Mouse (Mus musculus) embryo, embryonic 10 days (tissue): Measurements from ENCODE around the gene Cd164l2.

Experiments
- DNase-seq: peaks from one replicate; pipeline ENCODE4 v3.0.0-alpha.2; 2015; ENCODE audit warnings: low spot score

The Cd164l2 gene

DNA sequence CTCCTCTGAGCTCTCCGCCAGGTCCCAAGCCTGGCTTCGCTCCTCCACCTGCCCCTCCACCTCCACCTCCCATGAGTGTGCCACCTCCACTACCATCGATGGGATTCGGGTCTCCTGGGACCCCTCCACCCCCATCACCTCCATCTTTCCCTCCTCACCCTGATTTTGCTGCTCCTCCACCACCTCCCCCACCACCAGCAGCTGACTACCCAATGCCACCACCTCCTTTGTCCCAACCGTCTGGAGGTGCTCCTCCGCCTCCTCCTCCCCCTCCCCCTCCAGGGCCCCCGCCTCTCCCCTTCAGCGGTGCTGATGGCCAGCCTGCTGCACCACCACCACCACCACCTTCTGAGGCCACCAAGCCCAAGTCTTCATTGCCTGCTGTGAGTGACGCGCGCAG is 17.4 kb upstream of the Cd164l2 start:
- no peak for DNase-seq

DNA sequence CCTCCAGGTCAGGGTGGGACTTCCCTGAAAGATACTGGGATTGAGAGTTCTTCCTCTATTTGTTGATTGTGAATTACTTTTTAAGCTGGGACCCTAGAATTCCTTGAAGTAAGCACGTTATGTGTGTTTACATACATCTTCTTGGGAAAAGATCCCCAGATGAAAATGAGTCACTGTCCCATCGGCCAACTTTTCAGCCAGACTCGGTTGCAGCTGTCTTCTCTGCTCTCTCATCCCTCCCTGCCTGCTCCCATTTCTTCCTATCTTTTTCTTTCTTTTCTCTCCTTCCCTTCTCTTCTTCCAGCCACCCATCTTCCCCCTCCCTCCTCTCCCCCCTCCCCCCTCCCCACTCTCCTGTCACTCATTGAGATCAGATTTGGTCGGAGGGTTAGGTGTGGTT is 16.9 kb upstream of the Cd164l2 start:
- DNase-seq, result no peak

DNA sequence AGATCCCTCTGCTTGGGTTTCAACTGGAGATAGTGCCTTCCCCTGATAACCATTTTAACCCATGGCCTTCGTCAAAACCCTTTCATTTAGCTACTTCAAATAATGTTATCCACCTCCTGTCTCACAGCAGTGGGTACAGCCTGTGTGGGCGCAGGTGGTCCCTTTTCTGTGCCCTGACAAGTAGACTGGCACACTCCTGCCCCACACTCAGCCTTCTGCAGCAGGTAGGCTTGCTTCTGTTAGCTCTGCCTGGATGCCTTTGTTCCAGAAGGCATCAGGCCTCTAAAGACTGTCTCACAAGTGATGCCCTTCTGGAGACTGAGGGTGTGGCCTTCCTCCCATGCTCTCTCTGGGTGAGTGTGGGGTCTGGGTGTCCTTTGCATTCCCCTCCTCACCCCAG is 15.8 kb upstream of the Cd164l2 start:
- DNase-seq, result no peak

- no peak for DNase-seq
Observed at GRCm38 (mm10) chr4:133196852-133197251, 15.1 kb upstream of the Cd164l2 start.

DNA sequence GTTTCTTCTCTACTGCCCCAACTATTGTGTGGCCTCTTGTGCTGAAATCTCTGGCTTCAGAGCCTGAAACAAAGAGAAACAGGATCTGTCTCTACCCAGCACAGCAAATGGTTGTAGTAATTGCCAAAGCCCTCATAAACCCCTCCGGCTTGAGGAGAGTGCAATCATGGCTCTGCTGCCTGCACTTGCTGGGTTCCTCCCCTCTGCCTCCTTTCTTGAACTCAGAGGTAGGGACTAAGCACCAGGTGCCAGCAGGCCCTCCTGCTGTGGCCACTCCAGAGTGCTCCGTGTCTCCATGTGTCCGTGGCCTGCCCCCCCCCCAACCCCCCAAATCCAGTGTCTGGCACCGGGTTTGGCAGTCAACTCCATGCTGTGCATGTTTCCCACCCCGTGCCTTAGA is 14.6 kb upstream of the Cd164l2 start:
- peak; percentile 23 for DNase-seq

DNA sequence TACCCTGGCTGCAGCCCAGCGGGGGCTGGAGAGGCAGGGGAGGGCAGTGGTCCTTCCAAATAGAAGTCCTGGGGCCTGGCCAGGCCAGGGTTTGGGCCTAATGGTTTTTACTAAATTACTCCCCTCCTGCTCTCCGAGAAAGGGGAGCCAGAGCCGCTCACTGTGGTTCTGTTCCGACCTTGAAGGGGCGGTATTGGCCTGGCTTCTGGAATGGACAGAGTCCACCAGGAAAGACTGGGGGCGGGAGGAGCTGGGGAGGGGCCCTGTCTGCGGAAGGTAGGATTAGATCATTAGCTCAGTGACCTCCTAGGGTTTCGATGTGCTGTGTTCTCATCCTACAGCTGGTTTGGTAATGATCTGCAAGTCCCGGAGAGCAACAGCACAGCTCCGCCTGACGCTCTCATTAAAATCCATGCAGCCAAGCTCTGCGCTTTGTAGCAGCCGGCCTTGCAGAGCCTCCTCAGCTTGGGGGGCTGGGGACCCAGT is 14.1 kb upstream of the Cd164l2 start:
- DNase-seq, result peak; percentile 56

GRCm38 (mm10) chr4:133198337-133199180 is 13.4 kb upstream of the Cd164l2 start:
- peak; percentile 75 for DNase-seq

DNA sequence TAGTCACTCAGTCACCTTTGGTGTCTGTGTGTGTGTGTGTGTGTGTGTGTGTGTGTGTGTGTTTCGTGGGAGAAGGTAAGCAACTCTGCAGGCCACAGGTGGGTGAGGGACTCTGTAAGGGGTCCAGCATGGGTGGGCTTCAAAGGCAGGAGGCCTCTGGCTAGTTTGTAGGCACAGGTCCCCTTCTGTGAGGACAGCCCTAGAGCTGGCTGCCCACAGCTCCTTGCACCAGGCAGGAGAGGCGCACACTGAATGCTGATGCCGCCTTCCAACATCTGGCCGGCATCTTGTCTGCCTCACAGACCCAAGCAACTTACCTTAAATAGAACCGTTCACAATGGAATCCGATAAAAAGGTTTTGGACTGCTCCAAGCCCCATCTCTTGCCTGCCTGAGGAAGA is 12.2 kb upstream of the Cd164l2 start:
- DNase-seq, result no peak

- no peak for DNase-seq
Observed at GRCm38 (mm10) chr4:133200343-133200742, 11.6 kb upstream of the Cd164l2 start.

- peak; percentile 56 for DNase-seq
Observed at GRCm38 (mm10) chr4:133201006-133201771, 10.7 kb upstream of the Cd164l2 start.

GRCm38 (mm10) chr4:133202254-133202653 is 9.7 kb upstream of the Cd164l2 start:
- no peak for DNase-seq

DNA sequence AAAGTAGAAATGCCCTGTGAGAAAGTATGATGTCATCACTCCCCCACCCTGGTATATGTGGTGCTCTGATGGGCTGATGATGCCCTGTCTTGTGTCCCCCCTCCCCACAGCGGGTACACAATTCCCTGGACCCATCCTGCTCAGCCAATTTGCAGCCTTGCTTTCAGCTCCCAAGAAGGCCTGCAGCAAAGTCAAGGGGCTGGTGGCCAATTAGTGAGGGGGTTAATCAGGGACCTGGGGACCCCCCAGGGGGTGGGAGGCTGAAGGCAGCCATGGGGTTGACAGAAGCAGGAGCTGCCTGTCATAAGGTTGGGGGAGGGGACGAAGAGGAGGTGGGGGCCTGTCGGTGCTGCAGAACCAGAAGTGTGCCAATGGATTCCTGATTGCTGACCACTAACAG is 8.3 kb upstream of the Cd164l2 start:
- DNase-seq, result no peak

GRCm38 (mm10) chr4:133204379-133204778 is 7.6 kb upstream of the Cd164l2 start:
- no peak for DNase-seq

DNA sequence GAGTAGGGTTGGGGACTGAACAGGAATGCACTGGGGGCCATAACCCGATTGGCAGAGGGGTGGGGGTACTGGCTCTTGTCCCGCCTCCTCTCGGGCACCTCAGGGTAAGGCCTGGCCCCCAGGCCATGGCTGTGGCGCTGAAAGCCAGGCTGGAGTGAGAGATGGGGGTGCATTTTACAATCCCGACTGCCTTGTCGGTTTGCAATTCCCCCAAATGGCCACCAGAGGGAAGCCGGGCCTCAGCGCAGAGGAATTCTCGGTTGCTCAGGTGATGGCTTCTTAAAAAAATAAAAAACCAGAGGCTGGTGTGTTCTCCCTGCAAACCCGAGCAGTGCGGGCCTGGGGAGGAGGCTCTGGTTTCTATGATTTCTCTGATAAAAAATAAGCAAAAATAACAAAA is 2.6 kb upstream of the Cd164l2 start:
- DNase-seq, result peak; percentile 74

GRCm38 (mm10) chr4:133210023-133210787 is 1.7 kb upstream of the Cd164l2 start:
- DNase-seq, result no peak

GRCm38 (mm10) chr4:133210788-133211390 is 1.0 kb upstream of the Cd164l2 start:
- DNase-seq, result no peak

DNA sequence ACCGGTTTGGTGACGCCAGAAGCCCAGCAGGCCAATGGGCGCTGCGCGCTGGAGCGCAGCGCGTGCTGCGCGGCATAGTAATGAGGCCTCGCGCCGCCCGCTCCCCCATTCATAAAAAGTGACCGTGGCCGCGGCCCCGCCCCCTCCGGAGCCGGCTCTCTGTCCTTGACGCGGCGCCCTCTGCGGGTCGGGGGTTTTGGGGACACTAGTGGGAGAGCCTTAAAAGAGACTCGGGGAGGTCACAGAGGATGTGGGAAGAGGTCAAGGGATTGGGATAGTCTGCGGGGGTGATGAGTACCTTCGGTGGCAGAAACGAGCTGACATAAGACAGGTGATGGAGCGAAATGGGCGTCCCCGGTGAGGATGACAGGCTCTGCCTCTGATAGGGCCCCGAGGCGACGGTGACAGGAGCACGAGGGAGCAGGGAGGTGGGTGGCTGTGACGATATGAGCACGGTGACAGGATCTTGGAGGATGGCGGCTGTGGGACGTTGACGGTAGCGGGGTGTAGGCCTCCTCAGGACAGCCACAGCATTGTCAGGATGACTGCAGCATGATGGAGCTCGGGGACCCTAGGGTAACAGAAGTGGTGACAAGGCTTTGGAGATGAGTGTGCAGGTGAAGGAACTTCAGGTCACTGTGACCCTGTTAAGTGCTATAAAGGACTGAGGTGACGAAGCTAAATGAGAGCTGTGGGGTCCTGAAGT is 784 bp downstream of the Cd164l2 start:
- peak; percentile 79 for DNase-seq

DNA sequence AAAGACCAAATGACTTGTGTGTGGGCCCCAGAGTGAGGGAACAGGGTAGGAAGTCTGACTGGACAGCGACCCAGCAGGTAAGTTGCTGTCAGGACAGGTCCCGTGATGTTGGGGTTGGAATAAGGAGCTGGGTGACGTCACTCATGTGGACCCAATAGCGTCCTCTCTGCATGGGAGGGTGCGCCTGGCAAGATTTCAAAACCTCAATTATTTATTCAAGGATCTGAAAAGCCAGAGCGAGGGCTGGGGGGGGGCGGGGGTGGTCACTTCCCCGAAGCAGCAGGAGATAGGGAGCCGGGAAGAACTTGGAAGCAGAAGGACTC is 1.3 kb downstream of the Cd164l2 start:
- DNase-seq, result no peak

GRCm38 (mm10) chr4:133213661-133214060 is 1.7 kb downstream of the Cd164l2 start:
- no peak for DNase-seq

- DNase-seq, result peak; percentile 91
Observed at GRCm38 (mm10) chr4:133217641-133218040, 5.7 kb downstream of the Cd164l2 start.

GRCm38 (mm10) chr4:133218745-133219144 is 6.8 kb downstream of the Cd164l2 start:
- DNase-seq, result no peak
